Mouse (Mus musculus): ENCODE data around the gene Tns3.

DNA sequence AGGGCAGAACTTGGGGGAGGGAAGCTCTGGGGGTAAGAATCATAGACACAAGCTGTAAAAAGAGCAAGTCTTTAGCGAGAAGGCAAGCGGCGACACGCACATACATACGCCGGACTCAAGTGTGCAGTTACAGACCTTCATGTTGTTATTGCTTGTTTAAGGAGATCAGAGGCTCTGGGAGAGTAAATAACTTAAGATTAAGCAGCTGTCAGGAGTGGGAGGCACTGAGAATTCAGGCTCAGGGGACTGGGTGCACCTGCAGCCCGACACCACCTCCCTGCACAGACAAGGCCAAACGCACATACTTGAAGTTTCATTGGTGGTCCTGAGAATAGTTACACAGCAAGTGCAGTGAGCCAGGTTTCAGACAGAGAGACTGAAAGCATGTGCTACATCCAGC, 169.3 kb downstream of the Tns3 start:
- TF ChIP-seq CTCF (IDR thresholded peaks at IDR 0.05; ENCODE audit: low read depth, low read length): no peak
- no peak for TF ChIP-seq GATA1 (IDR thresholded peaks at IDR 0.05; ENCODE audit: borderline replicate concordance, low read length)
- TF ChIP-seq POLR2AphosphoS5 (IDR thresholded peaks at IDR 0.05; ENCODE audit: insufficient replicate concordance, low read depth, low read length): no peak
- TF ChIP-seq TAL1 (conservative IDR thresholded peaks at IDR 0.05; ENCODE audit: low read depth, low read length): no peak

Measured in G1E (cell line).